Mouse (Mus musculus) myocyte (in vitro differentiated cells): ENCODE data around the gene Fam171b. TPM values are rescaled to one million over a fixed set of nuclear protein-coding genes. Genes with fewer than 3 reads are reported as not detected.

ENCODE experiments used
- H3K27me3 ChIP-seq: one replicate; pipeline ENCODE4 v1.6.1; 2011; ENCODE audit not compliant: control insufficient read depth, insufficient read depth, insufficient read length
- H3K36me3 ChIP-seq: one replicate; pipeline ENCODE4 v1.6.1; 2011; ENCODE audit not compliant: control insufficient read depth, insufficient read depth
- H3K4me2 ChIP-seq: one replicate; pipeline ENCODE4 v1.6.1; 2011; ENCODE audit warnings: low read depth, control low read depth
- H3K4me3 ChIP-seq: one replicate; pipeline ENCODE4 v1.5.1; 2011; ENCODE audit warnings: mild to moderate bottlenecking, control low read depth, moderate library complexity
- H3K79me2 ChIP-seq: one replicate; pipeline ENCODE4 v1.6.1; 2011; ENCODE audit not compliant: control insufficient read depth, insufficient read depth
- H3ac ChIP-seq: one replicate; pipeline ENCODE4 v1.6.1; 2011; ENCODE audit not compliant: control insufficient read depth, insufficient read length
- CEBPB ChIP-seq: IDR thresholded peaks from 2 replicates; pipeline ENCODE4 v1.6.1; 2011; ENCODE audit warnings: mild to moderate bottlenecking, moderate library complexity; ENCODE audit not compliant: poor library complexity, insufficient read depth, severe bottlenecking
- E2F4 ChIP-seq: IDR thresholded peaks from one replicate; pipeline ENCODE4 v1.6.1; 2011; ENCODE audit warnings: mild to moderate bottlenecking, control low read depth, moderate library complexity; ENCODE audit not compliant: insufficient read depth
- MAX ChIP-seq: IDR thresholded peaks from one replicate; pipeline ENCODE4 v1.6.1; 2011; ENCODE audit warnings: low read depth, mild to moderate bottlenecking, control low read depth
- MYOD1 ChIP-seq, 3 experiments: IDR thresholded peaks; one replicate each; pipeline ENCODE4 v1.6.1; 2011; ENCODE audit warnings: control low read depth in 2 of 3, low read depth in 2 of 3, mild to moderate bottlenecking in 2 of 3, moderate library complexity in 1 of 3; ENCODE audit not compliant: insufficient read length in 2 of 3, control insufficient read depth in 1 of 3
- MYOG ChIP-seq, 3 experiments: IDR thresholded peaks; one replicate each; pipeline ENCODE4 v1.6.1; 2011; ENCODE audit warnings: control low read depth in 2 of 3, low read depth in 2 of 3, mild to moderate bottlenecking in 2 of 3; ENCODE audit not compliant: insufficient read length in 2 of 3, control insufficient read depth in 1 of 3, insufficient read depth in 1 of 3
- POLR2A ChIP-seq: IDR thresholded peaks from one replicate; pipeline ENCODE4 v1.6.1; 2011; ENCODE audit warnings: low read depth, mild to moderate bottlenecking, control low read depth, moderate library complexity; ENCODE audit not compliant: insufficient read length
- POLR2AphosphoS2 ChIP-seq: IDR thresholded peaks from one replicate; pipeline ENCODE4 v1.6.1; 2011; ENCODE audit warnings: low read depth, control low read depth; ENCODE audit not compliant: insufficient read length
- REST ChIP-seq: IDR thresholded peaks from one replicate; pipeline ENCODE4 v1.6.1; 2011; ENCODE audit warnings: mild to moderate bottlenecking, control low read depth, moderate library complexity; ENCODE audit not compliant: insufficient read depth, insufficient read length
- SRF ChIP-seq: IDR thresholded peaks from one replicate; pipeline ENCODE4 v1.6.1; 2011; ENCODE audit warnings: low read depth; ENCODE audit not compliant: control insufficient read depth, insufficient read length
- TCF12 ChIP-seq: IDR thresholded peaks from one replicate; pipeline ENCODE4 v1.6.1; 2011; ENCODE audit warnings: mild to moderate bottlenecking, control low read depth; ENCODE audit not compliant: poor library complexity, insufficient read depth, severe bottlenecking
- TCF3 ChIP-seq: IDR thresholded peaks from one replicate; pipeline ENCODE4 v1.6.1; 2011; ENCODE audit warnings: low read depth, control low read depth; ENCODE audit not compliant: insufficient read length
- USF1 ChIP-seq: IDR thresholded peaks from one replicate; pipeline ENCODE4 v1.6.1; 2011; ENCODE audit warnings: low read depth, mild to moderate bottlenecking, control low read depth, moderate library complexity
- polyA plus RNA-seq: library from polyadenylated mRNA; unstranded; fragments of >200 nt; fragmentation: generic; extraction: Trizol; gene quantifications from one replicate; pipeline ENCODE4 v1.2.1, GENCODE M21; 2012; ENCODE audit warnings: missing spikeins

Fam171b gene
- polyA plus RNA-seq, 1 experiment: 1.7 TPM

- Histone ChIP-seq H3K27me3 (no peaks in the 10 kb centered on the region), H3K4me2 (no peak overlapping the region), H3K36me3 (peaks cover 30% of the 10 kb centered on the region), H3K4me3 (no peak overlapping the region), H3ac (no peak overlapping the region), H3K79me2 (no peaks in the 10 kb centered on the region)
- TF ChIP-seq MYOD1 (IDR thresholded peaks at IDR 0.05; ENCODE audit: control insufficient read depth in 1 of 3, insufficient read length in 2 of 3, low read depth in 2 of 3) (no peak), REST (no peak), CEBPB (no peak), POLR2A (no peak)
Observed at GRCm38 (mm10) chr2:83791330-83792073, 20.9 kb upstream of the Fam171b start.

DNA sequence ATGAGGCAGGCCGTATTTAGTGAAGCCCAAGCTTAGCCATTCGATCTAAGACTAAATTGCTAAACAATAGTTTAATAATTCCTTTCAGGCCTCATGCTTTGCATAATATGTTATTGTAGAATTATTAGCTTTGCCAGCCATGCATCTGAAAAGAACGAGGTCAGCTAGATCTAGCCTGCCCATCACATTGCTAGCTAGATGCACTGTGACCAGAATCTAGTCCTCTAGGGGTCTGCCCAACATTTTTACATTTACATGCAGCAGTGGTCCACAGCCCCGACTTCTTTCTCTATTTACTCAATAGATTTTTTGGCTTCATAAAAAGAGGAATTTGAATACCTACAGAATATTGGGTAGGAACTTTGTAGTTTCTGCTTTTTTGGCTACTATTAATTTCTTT is 20.3 kb upstream of the Fam171b start:
- Histone ChIP-seq H3K27me3 (no peaks in the 10 kb centered on the region), H3K4me3 (no peak overlapping the region), H3K36me3 (peaks cover 30% of the 10 kb centered on the region), H3K79me2 (no peaks in the 10 kb centered on the region), H3K4me2 (no peak overlapping the region), H3ac (no peak overlapping the region)
- TF ChIP-seq MYOG (IDR thresholded peaks at IDR 0.05; ENCODE audit: control insufficient read depth in 1 of 3, insufficient read depth in 1 of 3, insufficient read length in 2 of 3, low read depth in 2 of 3) (no peak), CEBPB (no peak), POLR2AphosphoS2 (no peak), SRF (no peak), TCF3 (no peak), MAX (no peak), MYOD1 (IDR thresholded peaks at IDR 0.05; ENCODE audit: control insufficient read depth in 1 of 3, insufficient read length in 2 of 3, low read depth in 2 of 3) (no peak), USF1 (no peak), REST (no peak), E2F4 (no peak), TCF12 (no peak), POLR2A (no peak)

DNA sequence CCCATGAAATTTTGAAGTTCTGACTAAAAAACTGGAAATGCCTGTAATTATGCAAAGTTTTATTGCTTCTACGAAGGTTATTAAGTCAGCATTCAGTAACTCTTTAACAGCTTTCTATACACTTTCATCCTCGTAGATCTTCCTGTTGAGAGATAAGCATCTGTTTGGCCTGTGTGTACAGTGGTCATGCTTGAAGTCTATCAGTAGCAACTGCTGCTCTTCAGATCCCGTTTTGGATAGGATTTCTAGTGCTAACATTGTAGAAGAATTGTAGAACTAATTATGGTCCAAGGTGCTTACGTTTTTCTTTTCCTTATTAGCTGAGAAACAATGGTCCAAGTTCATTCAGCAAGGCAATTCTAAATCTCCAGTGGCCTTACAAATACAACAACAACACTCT is 16.7 kb upstream of the Fam171b start:
- H3K4me2 ChIP-seq: no peak overlapping the region
- peaks cover 48% of the 10 kb centered on the region for H3K36me3 ChIP-seq
- TF ChIP-seq MYOG (IDR thresholded peaks at IDR 0.05; ENCODE audit: control insufficient read depth in 1 of 3, insufficient read depth in 1 of 3, insufficient read length in 2 of 3, low read depth in 2 of 3): no peak
- no peak for TF ChIP-seq POLR2AphosphoS2
- TF ChIP-seq POLR2A: no peak
- TF ChIP-seq REST: no peak
- H3K4me3 ChIP-seq: no peak overlapping the region
- no peaks in the 10 kb centered on the region for H3K27me3 ChIP-seq
- no peaks in the 10 kb centered on the region for H3K79me2 ChIP-seq
- H3ac ChIP-seq: no peak overlapping the region

DNA sequence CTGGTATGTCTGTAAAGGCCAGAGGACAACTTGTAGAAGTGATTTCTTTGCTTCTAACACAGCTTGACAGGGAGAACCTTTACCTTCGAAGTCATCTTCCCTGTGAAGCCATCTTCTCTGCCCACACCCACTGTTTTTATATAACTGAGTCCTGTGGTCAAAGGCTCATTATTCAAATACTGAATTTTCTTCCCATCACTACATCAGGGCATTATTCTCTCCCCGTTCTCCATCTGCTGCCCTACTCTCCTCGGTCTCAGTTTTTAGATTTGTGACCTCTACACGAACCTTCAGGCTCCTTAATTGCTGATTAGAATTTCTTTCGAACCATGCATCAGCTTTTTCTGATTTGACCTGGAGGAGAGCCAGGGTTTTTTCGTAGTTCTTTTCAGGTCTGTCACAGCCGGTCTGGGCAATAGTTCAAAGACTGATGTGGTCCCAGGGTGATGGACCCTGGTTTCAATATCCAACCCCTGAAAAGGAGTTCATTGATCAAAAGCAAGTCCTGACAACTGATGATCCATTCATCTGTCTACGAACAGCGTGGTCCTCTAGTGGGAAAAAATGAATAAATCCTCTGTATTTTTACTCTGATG is 14.4 kb upstream of the Fam171b start:
- peaks cover 49% of the 10 kb centered on the region for H3K36me3 ChIP-seq
- H3K79me2 ChIP-seq: no peaks in the 10 kb centered on the region
- no peaks in the 10 kb centered on the region for H3K27me3 ChIP-seq
- no peak overlapping the region for H3K4me3 ChIP-seq
- TF ChIP-seq MAX (no peak), E2F4 (no peak), MYOD1 (IDR thresholded peaks at IDR 0.05; ENCODE audit: control insufficient read depth in 1 of 3, insufficient read length in 2 of 3, low read depth in 2 of 3) (no peak), SRF (no peak), MYOG (IDR thresholded peaks at IDR 0.05; ENCODE audit: control insufficient read depth in 1 of 3, insufficient read depth in 1 of 3, insufficient read length in 2 of 3, low read depth in 2 of 3) (no peak), REST (no peak), POLR2AphosphoS2 (no peak), POLR2A (no peak), TCF3 (no peak), USF1 (no peak), TCF12 (no peak), CEBPB (no peak)
- H3ac ChIP-seq: no peak overlapping the region
- H3K4me2 ChIP-seq: no peak overlapping the region

DNA sequence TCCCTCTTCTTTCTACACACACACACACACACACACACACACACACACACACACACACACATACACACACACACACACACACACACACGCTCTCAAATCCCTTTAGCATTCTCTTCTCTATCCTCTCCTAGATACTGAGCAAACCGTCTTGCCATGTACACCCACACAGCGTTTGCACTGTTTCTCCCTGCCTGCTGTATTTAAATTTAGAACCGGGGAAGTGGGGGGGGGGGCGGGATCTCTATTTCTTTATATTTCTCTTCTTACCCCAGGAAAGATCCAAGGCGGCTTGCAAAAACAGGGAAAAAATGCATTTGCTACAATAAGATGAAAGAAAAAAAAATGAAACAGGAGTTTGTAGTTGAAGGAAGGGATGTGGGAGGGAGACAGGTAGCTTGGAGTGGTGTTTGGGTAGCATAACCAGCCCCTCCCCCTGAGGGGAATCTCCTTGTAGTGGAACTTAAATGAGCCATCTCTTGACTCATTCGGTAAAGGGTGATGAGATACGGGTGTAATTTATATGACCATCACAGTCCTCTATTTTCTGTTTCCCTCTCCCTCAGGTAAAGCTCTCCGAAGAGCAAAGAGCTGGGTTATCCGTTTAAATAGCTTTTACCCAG is 947 bp downstream of the Fam171b start:
- no peaks in the 10 kb centered on the region for H3K27me3 ChIP-seq
- H3K79me2 ChIP-seq: no peaks in the 10 kb centered on the region
- H3K4me3 ChIP-seq: peak overlapping the region; percentile 34
- TF ChIP-seq MYOD1 (IDR thresholded peaks at IDR 0.05; ENCODE audit: control insufficient read depth in 1 of 3, insufficient read length in 2 of 3, low read depth in 2 of 3) (no peak), POLR2AphosphoS2 (no peak), MYOG (IDR thresholded peaks at IDR 0.05; ENCODE audit: control insufficient read depth in 1 of 3, insufficient read depth in 1 of 3, insufficient read length in 2 of 3, low read depth in 2 of 3) (no peak), TCF3 (no peak), REST (no peak), TCF12 (no peak), MAX (no peak), SRF (no peak), USF1 (no peak), CEBPB (no peak), E2F4 (no peak), POLR2A (no peak)
- H3ac ChIP-seq: peak overlapping the region; percentile 40
- no peaks in the 10 kb centered on the region for H3K36me3 ChIP-seq
- H3K4me2 ChIP-seq: peak overlapping the region; percentile 97
